Mouse (Mus musculus) central nervous system, embryonic 11.5 days (tissue): ENCODE results near the gene Dhx38. TPM values are rescaled to one million over a fixed set of nuclear protein-coding genes. Genes with fewer than 3 reads are reported as not detected.

Source experiments
- polyA plus RNA-seq: library from polyadenylated mRNA; depleted of rRNA; stranded (reverse); fragments of >200 nt; gene quantifications from 2 replicates; pipeline ENCODE4 v1.2.3, GENCODE M21; 2012; rRNA removed

Gene Dhx38
- polyA plus RNA-seq: 32.3 and 33.3 TPM in 2 replicates

DNA sequence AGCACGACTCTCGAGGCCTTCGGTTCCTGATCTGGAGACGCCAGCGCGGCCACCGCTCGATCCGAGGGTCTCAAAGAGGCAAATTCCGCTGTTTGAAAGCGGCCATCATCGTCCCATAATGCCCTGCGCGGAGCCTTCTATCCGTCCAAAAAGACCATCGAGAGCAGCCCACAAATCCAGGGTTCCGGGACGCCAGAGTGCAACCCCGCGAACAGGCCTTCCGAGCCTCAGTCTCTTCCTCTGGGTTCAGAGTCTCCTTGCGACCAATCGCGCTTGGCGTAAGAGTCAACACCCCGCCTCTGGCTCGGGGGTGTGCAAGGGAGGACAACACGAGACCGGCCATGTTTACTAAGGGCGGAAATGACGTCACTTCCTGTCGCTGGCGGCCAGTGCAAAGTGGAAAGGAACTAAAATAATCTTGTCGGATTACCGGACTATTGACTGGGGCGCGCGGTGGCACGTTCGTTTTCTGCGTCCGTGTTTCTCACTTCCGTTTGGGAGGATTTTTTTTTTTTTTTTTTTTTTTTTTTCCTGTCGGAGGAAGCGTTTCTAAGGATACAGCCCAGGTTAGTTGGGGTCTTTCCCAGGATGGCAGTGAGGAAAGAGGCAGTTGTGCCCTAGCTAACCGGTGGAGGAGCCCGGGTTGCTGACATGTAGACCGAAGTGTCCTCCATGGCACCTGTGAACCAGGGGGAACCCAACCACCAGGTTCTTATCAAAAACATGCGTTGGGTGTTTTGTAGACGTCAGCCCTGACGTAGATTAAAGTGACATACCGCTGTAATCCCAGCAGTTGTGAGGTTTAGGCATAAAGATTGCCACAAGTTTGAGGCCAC is at the start of gene Dhx38, which contains the start of gene Txnl4b:
Gene Dhx38, minus strand, starts transcription at position 364 of the 836 bp plus-strand sequence.
Gene Txnl4b, plus strand, starts transcription at position 395 of the 836 bp plus-strand sequence.

DNA sequence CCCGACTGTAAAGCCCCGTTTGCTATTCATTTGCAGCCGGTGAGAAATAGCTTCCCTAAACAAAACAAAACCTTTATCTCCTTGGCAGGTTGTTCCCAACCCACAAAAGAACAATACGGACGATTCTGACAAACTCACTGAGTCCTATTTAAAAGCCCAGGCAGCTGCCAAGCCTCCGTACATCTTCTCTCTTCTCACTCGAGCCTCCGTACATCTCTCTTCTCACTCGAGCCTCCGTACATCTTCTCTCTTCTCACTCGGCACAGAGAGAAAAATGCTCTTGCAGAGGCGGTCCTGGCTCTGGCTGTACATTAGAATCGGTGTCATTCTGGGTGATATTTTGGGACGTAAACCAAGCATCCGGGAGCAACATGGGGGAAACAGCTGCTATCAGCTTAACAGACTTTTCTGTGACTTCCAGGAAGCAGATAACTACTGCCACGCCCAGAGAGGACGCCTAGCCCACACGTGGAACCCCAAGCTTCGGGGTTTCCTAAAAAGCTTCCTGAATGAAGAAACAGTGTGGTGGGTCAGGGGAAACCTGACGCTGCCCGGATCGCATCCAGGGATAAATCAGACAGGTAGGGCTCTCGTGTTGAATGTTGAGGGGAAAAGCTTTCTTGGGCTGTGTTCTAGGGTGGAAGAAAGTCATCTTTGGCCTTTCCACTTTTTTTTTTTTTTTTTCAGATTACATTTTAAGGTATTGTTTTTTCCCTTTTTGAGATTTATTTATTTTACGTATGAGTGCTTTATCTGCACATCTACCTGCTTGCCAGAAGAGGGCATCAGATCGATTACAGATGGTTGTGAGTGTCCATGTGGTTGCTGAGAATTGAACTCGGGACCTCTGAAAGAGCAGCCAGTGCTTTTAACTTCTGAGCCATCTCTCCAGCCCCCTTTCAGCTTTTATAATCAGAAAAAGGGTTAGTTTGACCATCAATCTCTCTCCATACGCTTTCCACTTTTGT is 48.9 kb upstream of the Dhx38 start, which contains the start of gene Pkd1l3:
Gene Pkd1l3, plus strand, starts transcription at position 275 of the 968 bp plus-strand sequence.

DNA sequence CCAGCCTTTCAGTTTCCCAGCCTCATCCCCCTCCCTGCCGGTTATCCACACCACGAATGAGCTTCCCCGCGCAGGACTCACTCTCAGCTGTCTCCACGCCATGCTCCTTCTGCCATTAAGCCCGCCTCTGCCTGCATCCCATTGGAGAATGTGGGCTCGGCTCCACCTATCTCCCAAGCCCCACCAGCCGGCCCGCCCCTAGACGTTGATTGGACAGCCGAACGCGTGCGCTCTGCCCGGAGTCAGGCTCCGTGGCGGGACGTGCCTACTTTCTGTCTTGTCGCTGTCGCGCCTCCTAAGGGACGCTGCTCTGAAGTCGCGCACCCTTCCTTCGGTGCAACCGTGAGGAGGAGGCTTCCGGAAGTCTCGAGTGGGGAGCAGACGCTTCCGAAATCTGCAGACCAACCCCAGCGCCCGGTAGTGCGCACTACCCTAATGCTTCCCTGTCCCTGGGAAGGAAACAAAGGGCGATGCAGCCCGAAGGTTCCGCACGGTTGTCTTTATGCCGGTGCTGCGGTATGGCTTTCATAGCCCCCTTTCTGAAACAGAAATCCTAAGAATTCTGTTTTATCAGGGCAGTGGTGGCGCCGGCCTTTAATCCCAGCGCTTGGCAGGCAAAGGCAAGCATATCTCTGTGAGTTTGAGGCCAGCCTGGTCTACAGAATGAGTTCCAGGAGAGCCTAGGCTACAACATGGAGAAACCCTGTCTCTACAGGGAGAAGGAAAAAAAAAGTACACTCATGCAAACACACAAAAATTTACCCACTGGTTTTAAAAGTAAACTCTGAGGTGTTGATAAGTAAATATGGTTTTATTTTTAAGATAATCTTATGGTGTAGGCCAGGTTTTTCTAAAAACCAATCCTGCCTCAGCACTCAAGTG is 42.9 kb upstream of the Dhx38 start, which contains the start of gene Dhodh:
Gene Dhodh, minus strand, starts transcription at position 403 of the 882 bp plus-strand sequence.

DNA sequence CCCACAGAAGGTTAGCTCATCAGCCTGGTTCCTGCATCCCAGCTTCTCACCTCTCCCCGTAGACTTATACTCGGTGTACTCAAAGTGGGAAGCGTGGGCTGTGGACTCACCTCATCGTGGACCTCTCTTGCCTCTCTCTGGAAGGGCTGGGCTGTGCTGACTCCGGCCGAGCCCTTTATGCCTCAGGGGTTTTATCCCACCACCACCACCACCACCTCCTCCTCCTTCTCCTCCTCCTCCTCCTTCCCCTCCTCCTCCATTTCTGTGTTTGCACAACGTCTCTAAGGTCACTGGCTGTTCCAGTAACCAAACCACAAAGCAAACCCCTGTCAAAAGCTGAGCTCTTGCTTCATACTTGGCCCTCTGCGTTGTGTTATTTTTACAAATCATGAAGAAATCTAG is 13.2 kb upstream of the Dhx38 start, which contains the start of gene Hp:
Gene Hp, minus strand, starts transcription at position 273 of the 402 bp plus-strand sequence.

Other genes starting within 250 kb of the Dhx38 start
- 1.8 and 3.9 TPM in 2 replicates for gene Pmfbp1, start 71.8 kb downstream of the Dhx38 start, polyA plus RNA-seq
- 6.9 and 7.0 TPM in 2 replicates for gene Txnl4b, start within 50 bp of the Dhx38 start, polyA plus RNA-seq
- 1.2 and 1.4 TPM in 2 replicates for gene Hp, start 13.3 kb upstream of the Dhx38 start, polyA plus RNA-seq
- gene Dhodh, start 42.8 kb upstream of the Dhx38 start, polyA plus RNA-seq: 31.5 and 46.4 TPM in 2 replicates
- gene Pkd1l3, start 48.7 kb upstream of the Dhx38 start, polyA plus RNA-seq: 0.25 and 0.31 TPM in 2 replicates
- gene Ist1, start 127.4 kb upstream of the Dhx38 start, polyA plus RNA-seq: 123 and 134 TPM in 2 replicates
- gene Zfp821, start 139.7 kb upstream of the Dhx38 start, polyA plus RNA-seq: 63.6 and 78.5 TPM in 2 replicates
- 11.6 and 15.3 TPM in 2 replicates for gene Atxn1l, start 171.9 kb upstream of the Dhx38 start, polyA plus RNA-seq
- gene Ap1g1, start 212.7 kb upstream of the Dhx38 start, polyA plus RNA-seq: 51.5 and 76.0 TPM in 2 replicates